Mouse (Mus musculus) adrenal gland, adult 2 months (tissue): Measurements from ENCODE around the gene Rad9a. TPM values are rescaled to one million over a fixed set of nuclear protein-coding genes. Genes with fewer than 3 reads are reported as not detected.

ENCODE experiments used
- DNase-seq: peaks from one replicate; pipeline ENCODE4 v3.0.0; 2021
- polyA plus RNA-seq: library from polyadenylated mRNA; depleted of rRNA; stranded (reverse); fragments of >200 nt; gene quantifications from 2 replicates; pipeline ENCODE4 v1.2.3, GENCODE M21; 2012
- total RNA-seq, 2 experiments: library from RNA; stranded (reverse); gene quantifications; 2 replicates each; pipeline ENCODE4 v1.2.3; 2021

The Rad9a gene
- total and polyA plus RNA-seq, 3 experiments = 6.9 to 17.2 (median 12.3) TPM

GRCm38 (mm10) chr19:4193129-4193528, 8.3 kb downstream of the Rad9a start:
- no peak for DNase-seq

- DNase-seq = no peak
Measured at GRCm38 (mm10) chr19:4192251-4192985, 9.0 kb downstream of the Rad9a start.

DNA sequence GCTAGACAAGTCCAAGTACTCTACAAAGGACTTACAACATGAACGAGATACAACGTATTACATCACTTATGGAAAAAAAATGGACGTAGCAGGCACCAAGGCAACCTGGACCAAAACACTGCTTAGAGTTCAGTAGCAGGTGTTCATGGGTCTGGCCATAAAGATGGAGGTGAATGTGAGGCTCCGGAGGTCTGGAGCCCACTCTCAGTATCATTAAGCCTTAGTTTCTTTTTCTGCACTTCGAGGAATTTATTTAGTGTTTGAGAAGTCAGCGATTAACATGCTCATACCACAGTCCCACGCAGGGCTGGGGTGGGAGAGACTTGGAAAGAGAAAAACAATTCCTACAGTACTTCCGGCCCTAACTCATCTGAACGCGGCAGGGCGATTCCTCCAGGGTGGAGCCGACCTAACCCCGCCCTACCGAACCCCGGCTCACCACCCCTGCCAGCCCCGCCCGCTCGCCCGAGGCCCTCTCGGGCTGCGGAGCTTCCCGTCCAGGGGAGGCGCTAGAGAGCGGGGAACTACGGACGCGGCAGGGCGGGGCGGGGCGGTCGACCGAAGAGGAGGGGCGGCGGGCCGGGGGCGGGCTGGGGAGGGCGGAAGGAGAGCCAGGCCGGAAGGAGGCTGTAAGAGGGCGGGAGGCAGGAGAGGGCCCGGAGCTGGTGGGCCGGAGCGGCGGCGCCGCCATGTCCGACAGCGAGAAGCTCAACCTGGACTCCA, 9.8 kb downstream of the Rad9a start, which contains the start of gene Ppp1ca:
Gene Ppp1ca, plus strand, starts transcription at position 538 of the 723 bp plus-strand sequence.
- peak; percentile 97 for DNase-seq

DNA sequence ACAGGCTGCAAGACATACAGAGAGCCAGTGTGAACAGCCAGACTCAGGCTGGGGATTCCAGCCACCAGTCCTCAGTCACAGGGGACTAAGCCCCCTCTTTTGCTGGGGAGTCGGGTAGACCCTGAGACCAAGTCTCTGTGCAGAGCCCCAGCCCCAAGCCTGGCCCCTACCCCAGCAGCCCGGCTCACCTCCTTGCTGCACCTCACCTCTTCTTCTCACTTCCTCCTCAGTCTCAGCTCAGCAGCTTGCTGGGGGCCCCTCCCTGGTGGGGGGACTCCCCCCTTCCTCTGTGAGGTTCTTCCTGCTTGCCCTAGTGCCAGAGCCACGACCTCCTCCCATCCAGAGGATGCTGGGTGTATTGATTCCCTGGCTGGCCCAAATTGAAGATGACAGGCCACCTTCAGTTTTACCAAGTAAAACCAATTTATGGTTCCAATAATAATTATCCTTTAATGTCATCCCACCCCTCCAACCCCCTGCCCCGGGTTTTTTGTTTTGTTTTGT, 10.6 kb downstream of the Rad9a start, which contains the start of gene Tbc1d10c:
Gene Tbc1d10c, minus strand, starts transcription at position 454 of the 504 bp plus-strand sequence.
- peak; percentile 33 for DNase-seq

GRCm38 (mm10) chr19:4189051-4189620, 12.3 kb downstream of the Rad9a start:
- no peak for DNase-seq

- DNase-seq = no peak
Measured at GRCm38 (mm10) chr19:4187303-4187702, 14.2 kb downstream of the Rad9a start.

DNA sequence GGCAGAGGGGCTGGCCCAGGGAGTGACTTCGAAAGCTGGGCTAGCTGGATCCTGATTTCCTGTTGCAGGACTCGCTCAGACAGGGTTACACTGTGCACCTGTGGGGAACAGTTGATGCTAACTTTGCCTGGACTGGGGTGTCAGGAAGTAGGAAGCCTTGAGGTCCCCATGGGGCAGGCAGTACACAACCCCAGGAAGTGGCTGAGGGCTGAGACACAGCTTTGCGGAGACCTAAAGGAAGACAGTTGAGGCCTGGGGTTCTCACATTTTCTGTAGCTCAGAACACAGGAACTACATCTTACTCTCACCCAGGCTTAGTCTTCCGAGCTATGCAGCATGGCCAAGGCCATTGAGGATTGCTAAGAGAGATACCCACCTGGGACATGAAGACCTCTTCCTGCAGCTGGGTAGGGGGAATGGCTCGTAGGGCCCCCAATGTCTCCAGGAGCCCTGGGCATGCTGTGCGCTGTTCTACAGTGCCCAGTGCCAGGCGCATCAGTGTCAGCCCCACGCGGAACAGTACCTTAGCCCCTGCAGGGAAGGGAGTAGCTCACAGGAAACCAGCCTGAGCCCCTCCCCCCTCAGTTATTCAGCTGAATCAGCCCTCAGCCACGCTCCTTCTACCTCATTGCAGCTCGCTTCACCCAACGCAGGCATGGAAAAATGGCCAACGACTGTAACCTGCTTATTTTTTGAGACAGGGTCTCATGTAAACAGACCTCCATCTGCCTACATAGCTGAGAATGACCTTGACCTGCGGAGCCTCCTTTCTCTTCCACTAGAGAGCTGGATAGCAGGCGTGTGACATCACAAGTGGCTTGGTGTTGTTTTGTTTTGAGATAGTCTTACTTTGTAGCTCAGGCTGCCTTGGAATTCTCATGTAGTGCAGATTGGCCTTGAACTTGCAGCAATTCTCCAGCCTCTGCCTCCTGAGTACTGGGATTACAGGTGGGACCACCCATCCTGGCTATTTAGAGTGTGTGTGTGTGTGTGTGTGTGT, 16.2 kb downstream of the Rad9a start:
- no peak for DNase-seq

GRCm38 (mm10) chr19:4183689-4184088, 17.8 kb downstream of the Rad9a start:
- DNase-seq = no peak

DNA sequence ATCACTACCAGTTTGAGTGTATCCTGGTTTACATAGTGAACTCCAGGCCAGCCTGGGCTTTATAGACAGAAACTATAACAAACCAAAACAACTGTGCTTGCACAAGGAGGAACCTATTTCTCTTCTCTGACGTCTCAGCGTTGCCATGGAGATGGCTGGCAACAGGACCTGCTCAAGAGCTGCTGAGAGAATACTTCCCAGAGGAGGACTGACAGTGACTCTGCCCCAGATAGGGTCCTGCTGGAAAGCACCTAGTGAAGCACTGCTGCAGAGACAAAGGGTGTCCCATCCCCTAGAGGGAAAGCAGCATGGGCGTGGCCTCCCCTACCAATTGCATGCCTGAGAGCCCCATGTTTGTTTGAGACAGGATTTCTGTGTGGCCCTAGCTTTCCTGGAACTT, 19.6 kb downstream of the Rad9a start:
- peak; percentile 81 for DNase-seq

DNA sequence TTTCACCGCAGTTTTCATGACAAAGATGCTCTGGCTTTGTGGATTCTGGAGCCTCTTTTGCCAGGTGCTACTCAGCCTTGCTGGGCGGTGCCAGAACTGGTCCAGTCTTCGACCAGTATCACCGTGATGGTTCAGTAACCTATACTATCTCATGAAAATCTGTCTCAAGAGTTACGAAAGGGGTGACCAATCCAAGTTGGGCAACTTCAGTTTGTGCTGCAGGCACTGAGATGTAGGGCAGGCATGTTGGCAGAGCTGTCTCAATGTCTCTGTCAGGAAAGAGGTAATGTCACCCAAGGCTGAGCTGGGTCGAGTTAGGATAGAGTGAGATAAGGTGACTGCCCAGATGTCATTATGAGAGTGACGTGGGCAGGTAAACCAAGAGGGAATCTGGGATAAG, 21.1 kb downstream of the Rad9a start:
- DNase-seq = no peak

GRCm38 (mm10) chr19:4175368-4175947, 26.0 kb downstream of the Rad9a start, which contains the start of gene Carns1:
TSS of gene Carns1 (minus strand) at chr19:4175479.
- peak; percentile 45 for DNase-seq

DNA sequence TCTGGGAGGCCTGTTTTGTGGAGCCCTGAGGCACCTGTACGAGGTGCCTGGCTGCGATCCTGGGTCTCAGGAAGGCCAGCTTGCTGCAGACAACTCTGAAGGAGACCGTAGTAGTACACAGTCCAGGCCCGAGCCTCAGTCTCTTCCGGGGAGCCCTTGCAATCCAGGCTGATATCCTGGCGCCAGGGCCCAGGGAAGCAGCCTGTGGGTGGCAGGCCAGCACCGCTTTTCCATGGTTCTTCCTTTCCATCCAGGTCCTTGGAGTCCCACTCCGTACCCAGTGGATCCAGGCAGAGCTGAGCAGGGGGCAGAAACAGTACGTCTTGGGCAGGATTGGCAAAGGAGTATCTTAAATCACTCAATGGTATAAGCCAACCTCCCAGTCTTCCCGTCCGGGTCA, 28.5 kb downstream of the Rad9a start:
- peak; percentile 12 for DNase-seq

DNA sequence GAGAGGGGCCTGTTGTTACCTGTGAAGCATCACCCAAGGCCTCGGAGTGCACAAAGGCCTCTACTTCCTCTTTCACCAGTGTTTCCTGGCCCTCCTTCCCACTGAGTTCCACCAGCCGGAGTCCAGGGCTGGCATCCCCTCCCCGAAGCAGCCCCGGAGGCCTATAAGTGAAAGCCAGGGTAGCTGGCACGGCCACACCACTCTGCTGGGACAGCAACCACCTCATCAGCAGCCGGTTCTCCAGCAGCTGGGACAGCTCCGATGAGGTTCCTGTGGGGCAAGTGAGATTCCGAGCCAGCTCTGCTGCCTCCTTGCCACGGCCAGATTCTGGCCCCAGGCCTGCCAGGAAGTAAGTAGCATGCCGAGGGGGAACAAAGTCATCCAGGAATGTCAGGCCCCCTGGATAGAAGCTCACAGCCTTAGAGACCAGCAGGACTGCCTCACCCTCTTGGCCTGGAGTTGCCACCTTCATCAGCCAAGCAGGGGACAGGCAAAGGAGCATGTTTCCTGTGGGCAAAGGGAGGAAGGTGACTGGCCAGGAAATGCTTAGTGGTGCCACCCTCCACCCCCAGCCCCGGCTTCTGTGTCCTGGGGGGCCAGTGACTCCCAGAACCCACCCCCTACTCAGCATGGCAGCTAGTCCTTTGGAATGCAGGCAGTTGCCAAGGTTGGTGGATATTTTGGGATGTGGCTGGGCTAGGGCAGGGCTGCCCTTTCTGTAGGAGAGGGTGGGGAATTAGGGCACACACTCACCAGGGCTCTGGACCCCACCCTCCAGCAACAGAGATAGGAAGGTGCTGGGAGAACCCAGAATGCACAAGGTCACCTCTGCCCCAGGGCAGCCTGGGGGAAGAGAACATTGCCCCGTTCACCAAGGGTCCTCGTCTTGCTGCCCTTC, 29.8 kb downstream of the Rad9a start:
- DNase-seq = peak; percentile 18

GRCm38 (mm10) chr19:4170723-4171392, 30.6 kb downstream of the Rad9a start:
- DNase-seq = no peak

- no peak for DNase-seq
Measured at GRCm38 (mm10) chr19:4169810-4170209, 31.7 kb downstream of the Rad9a start.

DNA sequence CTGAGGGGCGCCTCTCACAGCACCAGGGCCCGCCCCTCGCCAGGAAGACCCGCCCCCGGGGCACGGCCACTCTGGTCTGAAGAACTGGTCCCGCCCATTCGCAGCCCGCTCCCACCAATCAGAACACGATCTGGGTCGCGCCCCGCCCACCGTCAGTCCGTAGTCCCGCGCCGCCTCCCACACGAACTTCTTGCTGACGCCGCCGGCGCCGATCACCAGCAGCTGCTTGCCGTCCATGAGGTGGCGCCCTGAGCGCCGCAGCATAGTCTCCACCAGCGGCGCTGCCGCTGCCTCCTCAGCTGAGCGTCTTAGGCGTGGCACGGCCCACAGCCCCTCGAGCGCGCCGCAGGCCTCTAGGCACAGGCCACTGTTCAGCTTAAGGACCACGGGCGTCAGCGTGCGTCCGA, 32.1 kb downstream of the Rad9a start:
- peak; percentile 99 for DNase-seq

GRCm38 (mm10) chr19:4166678-4167476, 34.6 kb downstream of the Rad9a start:
- DNase-seq = peak; percentile 48

DNA sequence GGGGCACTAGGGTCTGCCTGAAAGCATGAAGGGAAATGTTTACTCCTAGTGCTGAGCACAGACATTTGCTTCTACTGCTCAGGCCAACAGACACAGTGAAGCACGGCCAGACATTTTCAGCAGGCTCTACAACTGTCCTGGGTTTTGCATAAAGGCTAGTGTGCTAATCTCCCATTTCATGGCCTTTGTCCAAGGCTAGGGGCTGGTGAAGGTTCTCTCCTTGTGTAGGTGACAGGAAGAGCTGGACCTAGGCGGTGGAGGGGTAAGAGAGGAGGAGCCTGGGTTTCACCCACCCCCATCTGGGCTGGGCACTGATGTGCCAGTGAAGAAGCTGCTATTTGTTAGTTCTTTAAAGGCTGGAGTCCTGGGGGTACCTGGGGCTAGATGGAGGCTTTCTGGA, 36.7 kb downstream of the Rad9a start:
- DNase-seq = peak; percentile 71
